Mouse (Mus musculus) kidney, embryonic 14.5 days (tissue): Measurements from ENCODE around the gene Tenm4. TPM values are rescaled to one million over a fixed set of nuclear protein-coding genes. Genes with fewer than 3 reads are reported as not detected.
A peak's percentile ranks its signal among the peaks of the same experiment; 100 is the strongest.

Source experiments
- ATAC-seq: fragments of 200-750 bp; cut with Nextera tagmentation; 2 replicates; pipeline ENCODE4 v1.8.0; 2017; ENCODE audit warnings: moderate number of reproducible peaks, mild to moderate bottlenecking, moderate TSS enrichment, moderate library complexity; ENCODE audit not compliant: low FRiP score, low TSS enrichment
- H3K27ac ChIP-seq: fragments of 300-500 bp; sonication (generic); 2 replicates; pipeline ENCODE4 v1.5.1; 2014; ENCODE audit warnings: low read depth, mild to moderate bottlenecking, low read length, moderate library complexity, mixed read lengths
- H3K27me3 ChIP-seq: fragments of 300-500 bp; sonication (generic); 2 replicates; pipeline ENCODE4 v1.6.1; 2014; ENCODE audit warnings: mild to moderate bottlenecking, low read length; ENCODE audit not compliant: control insufficient read depth, insufficient read depth
- H3K36me3 ChIP-seq: fragments of 300-500 bp; sonication (generic); 2 replicates; pipeline ENCODE4 v1.6.1; 2014; ENCODE audit warnings: low read length, mixed read lengths; ENCODE audit not compliant: control insufficient read depth, insufficient read depth
- H3K4me1 ChIP-seq: fragments of 300-500 bp; sonication (generic); 2 replicates; pipeline ENCODE4 v1.6.1; 2014; ENCODE audit warnings: low read length, mixed read lengths; ENCODE audit not compliant: control insufficient read depth, insufficient read depth
- H3K4me2 ChIP-seq: fragments of 300-500 bp; sonication (generic); replicated peaks from 2 replicates; pipeline ENCODE4 v1.6.1; 2014; ENCODE audit warnings: low read depth, mild to moderate bottlenecking, low read length
- H3K4me3 ChIP-seq: fragments of 300-500 bp; sonication (generic); 2 replicates; pipeline ENCODE4 v1.5.1; 2014; ENCODE audit warnings: mild to moderate bottlenecking, low read length
- H3K9ac ChIP-seq: fragments of 300-500 bp; sonication (generic); 2 replicates; pipeline ENCODE4 v1.6.1; 2014; ENCODE audit warnings: low read depth, mild to moderate bottlenecking, low read length, moderate library complexity
- H3K9me3 ChIP-seq: fragments of 300-500 bp; sonication (generic); 2 replicates; pipeline ENCODE4 v1.6.1; 2016; ENCODE audit warnings: low read length; ENCODE audit not compliant: control insufficient read depth
- WGBS: fragments of 180-500 bp; shearing (Covaris S2); extraction: QIAGEN DNeasy Blood & Tissue Kit; methylation state at CpG from one replicate; pipeline ENCODE4 v1.1.7; 2014; 5-methylcytosine and 5-hydroxymethylcytosine counted together
- polyA plus RNA-seq: library from polyadenylated mRNA; unstranded; fragments of >200 nt; fragmentation: Nextera tagmentation; extraction: Ambion mirVana; gene quantifications from 2 replicates; pipeline ENCODE4 v1.2.1, GENCODE M21; 2014

Gene Tenm4
- polyA plus RNA-seq, 1 experiment from 2014 or later = 51.0 TPM

GRCm38 (mm10) chr7:96650435-96650834 lies 479.4 kb downstream of the Tenm4 start:
- Histone ChIP-seq H3K9ac (no peak overlapping the region), H3K4me3 (no peak overlapping the region), H3K36me3 (no peaks in the 10 kb centered on the region), H3K9me3 (no peaks in the 10 kb centered on the region), H3K4me2 (no peak overlapping the region), H3K27me3 (no peaks in the 10 kb centered on the region; the same call in 1 of the 2 replicates), H3K4me1 (peaks cover 40% of the 10 kb centered on the region), H3K27ac (no peak overlapping the region)
- ATAC-seq = no peak
- 30% methylated on average over 2 of the region's 2 CpGs for WGBS

DNA sequence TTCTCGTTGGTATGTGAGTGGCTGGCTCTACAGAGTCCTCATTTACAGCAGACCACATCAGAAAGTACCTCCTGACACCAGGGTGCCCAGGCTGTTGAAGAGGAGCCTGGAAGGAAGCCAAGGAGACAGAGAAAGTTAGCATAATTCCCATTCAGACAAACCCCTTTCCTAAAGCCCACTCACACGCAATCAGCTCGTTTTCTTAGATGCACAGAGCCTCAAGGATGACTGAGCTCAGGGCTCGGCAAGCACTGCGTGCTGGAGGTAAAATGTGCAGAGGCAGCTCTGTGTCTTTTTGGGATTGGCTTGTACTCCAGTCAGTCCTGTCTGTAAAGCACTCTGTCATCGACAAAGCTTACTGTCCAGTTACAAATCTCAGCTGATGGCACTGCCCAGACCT lies 480.0 kb downstream of the Tenm4 start:
- Histone ChIP-seq H3K9ac (no peak overlapping the region), H3K4me2 (no peak overlapping the region), H3K36me3 (no peaks in the 10 kb centered on the region), H3K9me3 (no peaks in the 10 kb centered on the region), H3K27ac (no peak overlapping the region), H3K4me1 (peaks cover 40% of the 10 kb centered on the region), H3K4me3 (no peak overlapping the region), H3K27me3 (no peaks in the 10 kb centered on the region; the same call in 1 of the 2 replicates)
- no peak for ATAC-seq
- WGBS = 31% methylated on average over 6 of the region's 6 CpGs

- no peaks in the 10 kb centered on the region for H3K36me3 ChIP-seq
- H3K4me3 ChIP-seq = no peak overlapping the region
- no peak overlapping the region for H3K27ac ChIP-seq
- H3K9ac ChIP-seq = no peak overlapping the region
- ATAC-seq = 0 out of 2 replicates have a peak, but pooled peaks have one; percentile 26
- peaks cover 40% of the 10 kb centered on the region for H3K4me1 ChIP-seq
- 37% methylated on average over 6 of the region's 6 CpGs for WGBS
- no peak overlapping the region for H3K4me2 ChIP-seq
- H3K9me3 ChIP-seq = no peaks in the 10 kb centered on the region
- no peaks in the 10 kb centered on the region; the same call in 1 of the 2 replicates for H3K27me3 ChIP-seq
Measured at GRCm38 (mm10) chr7:96651626-96652341, 480.7 kb downstream of the Tenm4 start.

GRCm38 (mm10) chr7:96652844-96653243 lies 481.8 kb downstream of the Tenm4 start:
- Histone ChIP-seq H3K9me3 (no peaks in the 10 kb centered on the region), H3K27ac (no peak overlapping the region), H3K4me2 (no peak overlapping the region), H3K4me3 (no peak overlapping the region), H3K27me3 (no peaks in the 10 kb centered on the region; the same call in 1 of the 2 replicates), H3K36me3 (no peaks in the 10 kb centered on the region), H3K9ac (no peak overlapping the region), H3K4me1 (peaks cover 41% of the 10 kb centered on the region)
- no peak for ATAC-seq
- WGBS = 9% methylated on average over 3 of the region's 3 CpGs

GRCm38 (mm10) chr7:96654206-96654605 lies 483.2 kb downstream of the Tenm4 start:
- Histone ChIP-seq H3K9me3 (no peaks in the 10 kb centered on the region), H3K27ac (no peak overlapping the region), H3K9ac (no peak overlapping the region), H3K4me3 (no peak overlapping the region), H3K36me3 (no peaks in the 10 kb centered on the region), H3K4me1 (peaks cover 35% of the 10 kb centered on the region), H3K27me3 (no peaks in the 10 kb centered on the region; the same call in 1 of the 2 replicates), H3K4me2 (no peak overlapping the region)
- ATAC-seq = no peak
- 56% methylated on average over 2 of the region's 2 CpGs for WGBS

- no peak overlapping the region for H3K9ac ChIP-seq
- no peak overlapping the region for H3K4me3 ChIP-seq
- H3K27ac ChIP-seq = no peak overlapping the region
- H3K36me3 ChIP-seq = no peaks in the 10 kb centered on the region
- no peak overlapping the region for H3K4me2 ChIP-seq
- 53% methylated on average over 3 of the region's 3 CpGs for WGBS
- H3K27me3 ChIP-seq = no peaks in the 10 kb centered on the region; the same call in 1 of the 2 replicates
- H3K4me1 ChIP-seq = peaks cover 35% of the 10 kb centered on the region
- ATAC-seq = no peak
- no peaks in the 10 kb centered on the region for H3K9me3 ChIP-seq
Measured at GRCm38 (mm10) chr7:96655096-96655716, 484.2 kb downstream of the Tenm4 start.

- WGBS = 13% methylated on average over 13 of the region's 13 CpGs
- Histone ChIP-seq H3K4me3 (no peak overlapping the region), H3K36me3 (no peaks in the 10 kb centered on the region), H3K4me1 (peaks cover 40% of the 10 kb centered on the region), H3K9me3 (no peaks in the 10 kb centered on the region), H3K4me2 (no peak overlapping the region), H3K27me3 (no peaks in the 10 kb centered on the region; the same call in 1 of the 2 replicates), H3K27ac (no peak overlapping the region), H3K9ac (peak overlapping the region; percentile 7; the same call in 1 of the 2 replicates)
- ATAC-seq = no peak; the same call in 1 of the 2 replicates
Measured at GRCm38 (mm10) chr7:96657101-96657830, 486.2 kb downstream of the Tenm4 start.

- Histone ChIP-seq H3K36me3 (no peaks in the 10 kb centered on the region), H3K9me3 (no peaks in the 10 kb centered on the region), H3K4me2 (no peak overlapping the region), H3K4me1 (peaks cover 33% of the 10 kb centered on the region), H3K4me3 (no peak overlapping the region), H3K27ac (no peak overlapping the region), H3K9ac (no peak overlapping the region), H3K27me3 (no peaks in the 10 kb centered on the region; the same call in 1 of the 2 replicates)
- WGBS = 37% methylated on average over 11 of the region's 11 CpGs
- ATAC-seq = no peak
Measured at GRCm38 (mm10) chr7:96657857-96658580, 487.0 kb downstream of the Tenm4 start.
